Mouse (Mus musculus) limb, embryonic 12.5 days (tissue): ENCODE measurements around the gene Cd69. TPM values are rescaled to one million over a fixed set of nuclear protein-coding genes. Genes with fewer than 3 reads are reported as not detected.

Experiments used
- ATAC-seq: fragments of 200-750 bp; cut with Nextera tagmentation; 2 replicates; pipeline ENCODE4 v1.8.0; 2017; ENCODE audit warnings: low read depth, moderate TSS enrichment; ENCODE audit not compliant: insufficient number of reproducible peaks, insufficient read depth, low FRiP score, low TSS enrichment
- H3K27ac ChIP-seq: fragments of 300-500 bp; sonication (generic); 2 replicates; pipeline ENCODE4 v1.5.1; 2016; ENCODE audit warnings: mild to moderate bottlenecking, moderate library complexity
- H3K27me3 ChIP-seq: fragments of 300-500 bp; sonication (generic); 2 replicates; pipeline ENCODE4 v1.6.1; 2016; ENCODE audit warnings: mild to moderate bottlenecking, moderate library complexity
- H3K36me3 ChIP-seq: fragments of 300-500 bp; sonication (generic); 2 replicates; pipeline ENCODE4 v1.6.1; 2016; ENCODE audit warnings: mild to moderate bottlenecking, moderate library complexity
- H3K4me1 ChIP-seq: fragments of 300-500 bp; sonication (generic); replicated peaks from 2 replicates; pipeline ENCODE4 v1.6.1; 2016
- H3K4me2 ChIP-seq: fragments of 300-500 bp; sonication (generic); 2 replicates; pipeline ENCODE4 v1.6.1; 2016; ENCODE audit warnings: mild to moderate bottlenecking, moderate library complexity
- H3K4me3 ChIP-seq: fragments of 300-500 bp; sonication (generic); replicated peaks from 2 replicates; pipeline ENCODE4 v1.5.1; 2016; ENCODE audit warnings: mild to moderate bottlenecking
- H3K9ac ChIP-seq: fragments of 300-500 bp; sonication (generic); replicated peaks from 2 replicates; pipeline ENCODE4 v1.6.1; 2016; ENCODE audit warnings: mild to moderate bottlenecking, moderate library complexity
- H3K9me3 ChIP-seq: fragments of 300-500 bp; sonication (generic); 2 replicates; pipeline ENCODE4 v1.6.1; 2016; ENCODE audit warnings: mild to moderate bottlenecking, moderate library complexity
- WGBS: fragments of 180-500 bp; shearing (Covaris S2); methylation state at CpG from one replicate; pipeline ENCODE4 v1.1.7; 2016; 5-methylcytosine and 5-hydroxymethylcytosine counted together
- polyA plus RNA-seq: library from polyadenylated mRNA; unstranded; fragments of >200 nt; fragmentation: Nextera tagmentation; extraction: Ambion mirVana; gene quantifications from 2 replicates; pipeline ENCODE4 v1.2.1, GENCODE M21; 2016

Gene Cd69
- polyA plus RNA-seq, 1 experiment from 2014 or later: not detected

GRCm38 (mm10) chr6:129275624-129276203, 478 bp upstream of the Cd69 start:
- 69% methylated on average over 3 of the region's 3 CpGs for WGBS
- Histone ChIP-seq H3K4me3 (no peak overlapping the region), H3K4me2 (no peak overlapping the region), H3K27ac (no peak overlapping the region), H3K9me3 (no peaks in the 10 kb centered on the region), H3K9ac (no peak overlapping the region), H3K36me3 (no peaks in the 10 kb centered on the region), H3K4me1 (no peaks in the 10 kb centered on the region), H3K27me3 (no peaks in the 10 kb centered on the region)
- ATAC-seq: no peak

DNA sequence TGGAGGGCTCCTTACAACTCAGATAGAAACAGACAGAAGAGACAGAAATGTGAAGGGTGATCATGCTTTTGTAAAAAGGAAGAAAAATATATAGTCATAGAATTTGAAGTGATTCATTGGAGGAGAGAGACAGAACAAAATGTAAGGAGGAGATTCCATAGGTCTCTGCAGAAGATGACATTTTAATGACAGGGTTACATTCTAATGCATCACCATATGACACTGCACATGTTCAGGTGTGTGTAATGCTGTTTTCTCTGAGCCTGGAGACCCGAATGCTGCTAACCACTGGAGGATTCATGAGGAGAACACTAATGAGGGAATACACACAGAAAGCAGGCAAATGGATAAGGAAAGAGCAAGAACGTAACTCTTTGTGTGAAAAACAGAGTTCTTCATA, 760 bp downstream of the Cd69 start:
- Histone ChIP-seq H3K27me3 (no peaks in the 10 kb centered on the region), H3K4me2 (no peak overlapping the region), H3K27ac (no peak overlapping the region), H3K4me3 (no peak overlapping the region), H3K36me3 (no peaks in the 10 kb centered on the region), H3K9me3 (no peaks in the 10 kb centered on the region), H3K4me1 (no peaks in the 10 kb centered on the region), H3K9ac (no peak overlapping the region)
- ATAC-seq: no peak
- WGBS: 71% methylated on average over 2 of the region's 2 CpGs

DNA sequence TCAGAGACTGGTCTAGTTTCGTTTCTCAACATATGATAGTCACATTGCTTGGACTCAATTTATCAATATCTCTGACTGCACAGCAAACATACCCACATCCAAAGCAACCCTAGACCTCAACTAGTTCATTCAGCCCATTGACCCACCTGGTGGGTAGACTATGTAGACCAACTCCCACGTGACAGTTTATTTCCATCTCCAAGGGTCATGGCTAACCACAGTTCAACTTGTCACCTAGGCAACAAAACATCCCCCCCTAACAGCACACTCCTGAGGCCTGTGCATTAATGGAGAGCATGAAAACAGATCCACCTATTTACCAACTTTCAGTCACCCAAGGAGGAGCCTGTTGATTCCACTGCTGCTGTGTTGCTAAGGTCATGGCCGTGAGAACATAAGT, 1.6 kb downstream of the Cd69 start:
- Histone ChIP-seq H3K9ac (no peak overlapping the region), H3K27ac (no peak overlapping the region), H3K9me3 (no peaks in the 10 kb centered on the region), H3K36me3 (no peaks in the 10 kb centered on the region), H3K4me2 (no peak overlapping the region), H3K4me1 (no peaks in the 10 kb centered on the region), H3K27me3 (no peaks in the 10 kb centered on the region), H3K4me3 (no peak overlapping the region)
- no peak for ATAC-seq
- WGBS: 87% methylated on average over 3 of the region's 3 CpGs

- H3K9me3 ChIP-seq: no peaks in the 10 kb centered on the region
- no peak overlapping the region for H3K27ac ChIP-seq
- H3K9ac ChIP-seq: no peak overlapping the region
- no peaks in the 10 kb centered on the region for H3K27me3 ChIP-seq
- no peak for ATAC-seq
- no peak overlapping the region for H3K4me2 ChIP-seq
- no peaks in the 10 kb centered on the region for H3K4me1 ChIP-seq
- no peak overlapping the region for H3K4me3 ChIP-seq
- H3K36me3 ChIP-seq: no peaks in the 10 kb centered on the region
- 77% methylated on average over 1 of the region's 1 CpGs for WGBS
Observed at GRCm38 (mm10) chr6:129266438-129267022, 8.7 kb downstream of the Cd69 start.

DNA sequence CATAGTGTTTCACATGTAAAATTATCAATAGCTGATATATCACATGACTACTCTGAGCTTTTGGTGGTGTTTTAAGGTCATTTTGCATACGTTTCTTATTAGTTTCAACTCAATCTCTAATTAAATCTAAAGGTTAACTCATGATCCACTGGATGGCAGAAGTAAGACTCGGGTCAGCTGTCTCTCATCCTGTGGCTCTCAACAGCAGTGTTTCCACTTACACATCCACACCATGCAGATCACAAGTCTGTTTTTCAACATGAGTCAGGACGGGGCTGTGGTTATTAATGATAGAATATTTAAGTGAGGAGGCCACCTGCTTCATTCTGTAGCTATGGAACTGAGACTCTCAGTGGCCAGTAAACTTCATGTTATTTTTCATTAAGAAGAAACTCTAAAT, 9.4 kb downstream of the Cd69 start:
- Histone ChIP-seq H3K27me3 (no peaks in the 10 kb centered on the region), H3K4me2 (no peak overlapping the region), H3K9me3 (no peaks in the 10 kb centered on the region), H3K27ac (no peak overlapping the region), H3K9ac (no peak overlapping the region), H3K4me1 (no peaks in the 10 kb centered on the region), H3K36me3 (no peaks in the 10 kb centered on the region), H3K4me3 (no peak overlapping the region)
- no peak for ATAC-seq
- 61% methylated on average over 3 of the region's 3 CpGs for WGBS

DNA sequence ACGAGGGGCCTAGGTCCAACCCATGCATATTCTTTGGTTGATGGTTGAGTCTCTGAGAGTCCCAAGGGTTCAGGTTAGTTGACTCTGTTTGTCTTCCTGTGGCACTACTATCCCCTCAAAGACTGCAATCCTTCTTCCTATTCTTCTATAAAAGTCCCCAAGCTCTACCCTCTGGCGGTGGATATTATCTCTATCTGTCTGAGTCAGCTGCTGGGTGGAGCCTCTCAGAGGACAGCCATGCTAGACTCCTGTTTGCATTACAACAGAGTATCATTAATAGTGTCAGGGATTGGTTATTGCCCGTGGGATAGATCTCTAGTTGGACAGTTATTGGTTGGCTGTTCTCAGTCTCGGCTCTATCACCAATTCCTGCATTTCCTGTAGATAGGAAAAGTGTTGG, 14.3 kb downstream of the Cd69 start:
- no peak overlapping the region for H3K4me3 ChIP-seq
- H3K27ac ChIP-seq: no peak overlapping the region
- H3K4me1 ChIP-seq: no peaks in the 10 kb centered on the region
- no peak overlapping the region for H3K4me2 ChIP-seq
- H3K36me3 ChIP-seq: no peaks in the 10 kb centered on the region
- no peak for ATAC-seq
- H3K9me3 ChIP-seq: no peaks in the 10 kb centered on the region
- H3K9ac ChIP-seq: no peak overlapping the region
- H3K27me3 ChIP-seq: no peaks in the 10 kb centered on the region
- WGBS: 88% methylated on average over 4 of the region's 4 CpGs

DNA sequence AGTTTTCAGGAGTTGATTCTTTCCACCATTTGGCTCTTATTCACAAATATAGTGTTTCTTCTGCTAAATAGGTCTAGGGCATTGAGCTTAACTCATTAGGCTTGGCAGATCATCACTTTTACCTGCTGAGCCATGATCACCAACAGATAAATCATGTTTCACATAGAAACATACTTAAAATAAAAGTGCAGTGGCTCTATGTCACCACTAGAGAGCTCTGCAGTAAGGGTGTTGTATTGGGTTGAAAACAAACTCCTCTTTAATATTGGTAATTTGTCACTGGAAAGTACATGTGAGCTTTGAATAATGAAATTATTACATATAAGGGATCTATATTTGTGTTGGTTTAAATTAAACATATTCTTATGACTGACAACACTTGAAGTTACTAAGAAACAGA, 15.2 kb downstream of the Cd69 start:
- Histone ChIP-seq H3K27me3 (no peaks in the 10 kb centered on the region), H3K36me3 (no peaks in the 10 kb centered on the region), H3K4me1 (no peaks in the 10 kb centered on the region), H3K27ac (no peak overlapping the region), H3K4me3 (no peak overlapping the region), H3K9me3 (no peaks in the 10 kb centered on the region), H3K9ac (no peak overlapping the region), H3K4me2 (no peak overlapping the region)
- no peak for ATAC-seq

- Histone ChIP-seq H3K4me2 (no peak overlapping the region), H3K9ac (no peak overlapping the region), H3K27me3 (no peaks in the 10 kb centered on the region), H3K4me1 (no peaks in the 10 kb centered on the region), H3K36me3 (no peaks in the 10 kb centered on the region), H3K27ac (no peak overlapping the region), H3K9me3 (no peaks in the 10 kb centered on the region), H3K4me3 (no peak overlapping the region)
- no peak for ATAC-seq
- 57% methylated on average over 7 of the region's 7 CpGs for WGBS
Observed at GRCm38 (mm10) chr6:129256018-129256417, 19.2 kb downstream of the Cd69 start.

- Histone ChIP-seq H3K4me2 (no peak overlapping the region), H3K9ac (no peak overlapping the region), H3K36me3 (no peaks in the 10 kb centered on the region), H3K27me3 (no peaks in the 10 kb centered on the region), H3K4me3 (no peak overlapping the region), H3K9me3 (no peaks in the 10 kb centered on the region), H3K4me1 (no peaks in the 10 kb centered on the region), H3K27ac (no peak overlapping the region)
- no peak for ATAC-seq
- 24% methylated on average over 4 of the region's 4 CpGs for WGBS
Observed at GRCm38 (mm10) chr6:129254949-129255602, 20.2 kb downstream of the Cd69 start.

DNA sequence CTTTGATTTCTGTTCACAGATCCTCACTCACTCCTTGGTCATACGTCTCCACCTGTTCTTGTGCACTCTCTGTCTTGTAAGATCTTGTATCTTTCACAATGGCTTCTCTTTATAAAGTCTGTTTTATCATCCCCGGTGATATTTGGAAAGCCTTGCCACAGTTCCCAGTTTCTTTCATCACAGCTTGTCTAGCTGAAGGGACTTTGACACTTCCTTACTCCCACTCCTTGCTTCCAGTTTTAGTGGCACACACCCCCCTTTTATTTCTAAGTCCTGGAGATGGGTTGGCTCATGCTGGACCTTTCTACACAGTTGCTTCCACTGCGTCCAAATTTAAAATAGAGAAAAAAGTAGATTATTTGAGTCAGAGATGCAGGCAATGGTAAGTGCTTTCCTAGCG, 20.9 kb downstream of the Cd69 start:
- Histone ChIP-seq H3K27ac (no peak overlapping the region), H3K36me3 (no peaks in the 10 kb centered on the region), H3K9ac (no peak overlapping the region), H3K4me3 (no peak overlapping the region), H3K27me3 (no peaks in the 10 kb centered on the region), H3K4me2 (no peak overlapping the region), H3K9me3 (no peaks in the 10 kb centered on the region), H3K4me1 (no peaks in the 10 kb centered on the region)
- 80% methylated on average over 4 of the region's 4 CpGs for WGBS
- ATAC-seq: no peak

GRCm38 (mm10) chr6:129248243-129248642, 27.0 kb downstream of the Cd69 start:
- Histone ChIP-seq H3K4me2 (no peak overlapping the region), H3K4me3 (no peak overlapping the region), H3K9ac (no peak overlapping the region), H3K9me3 (no peaks in the 10 kb centered on the region), H3K4me1 (no peaks in the 10 kb centered on the region), H3K27ac (no peak overlapping the region), H3K27me3 (no peaks in the 10 kb centered on the region), H3K36me3 (no peaks in the 10 kb centered on the region)
- ATAC-seq: no peak

- Histone ChIP-seq H3K4me1 (no peaks in the 10 kb centered on the region), H3K9me3 (no peaks in the 10 kb centered on the region), H3K4me2 (no peak overlapping the region), H3K27ac (no peak overlapping the region), H3K27me3 (no peaks in the 10 kb centered on the region), H3K4me3 (no peak overlapping the region), H3K9ac (no peak overlapping the region), H3K36me3 (no peaks in the 10 kb centered on the region)
- ATAC-seq: no peak
- 65% methylated on average over 1 of the region's 1 CpGs for WGBS
Observed at GRCm38 (mm10) chr6:129246992-129247391, 28.2 kb downstream of the Cd69 start.
